Mouse (Mus musculus) limb, embryonic 10.5 days (tissue): ENCODE data around the gene Trpm1. TPM values are rescaled to one million over a fixed set of nuclear protein-coding genes. Genes with fewer than 3 reads are reported as not detected.
A peak's percentile ranks its signal among the peaks of the same experiment; 100 is the strongest.

ENCODE experiments used
- DNase-seq: peaks from one replicate; pipeline ENCODE4 v3.0.0-alpha.2; 2017; ENCODE audit warnings: low spot score
- H3K27ac ChIP-seq: fragments of 300-500 bp; sonication (generic); 2 replicates; pipeline ENCODE4 v1.5.1; 2016; ENCODE audit warnings: mild to moderate bottlenecking
- H3K27me3 ChIP-seq: fragments of 300-500 bp; sonication (generic); 2 replicates; pipeline ENCODE4 v1.6.1; 2016; ENCODE audit warnings: low read depth, mild to moderate bottlenecking; ENCODE audit not compliant: poor library complexity, severe bottlenecking
- H3K36me3 ChIP-seq: fragments of 300-500 bp; sonication (generic); 2 replicates; pipeline ENCODE4 v1.6.1; 2016; ENCODE audit warnings: mild to moderate bottlenecking, moderate library complexity
- H3K4me1 ChIP-seq: fragments of 300-500 bp; sonication (generic); 2 replicates; pipeline ENCODE4 v1.6.1; 2016
- H3K4me3 ChIP-seq: fragments of 300-500 bp; sonication (generic); 2 replicates; pipeline ENCODE4 v1.5.1; 2016; ENCODE audit warnings: mild to moderate bottlenecking, moderate library complexity
- H3K9me3 ChIP-seq: fragments of 300-500 bp; sonication (generic); replicated peaks from 2 replicates; pipeline ENCODE4 v1.6.1; 2016; ENCODE audit warnings: mild to moderate bottlenecking
- WGBS: fragments of 180-500 bp; shearing (Covaris S2); methylation state at CpG from one replicate; pipeline ENCODE4 v1.1.7; 2016; 5-methylcytosine and 5-hydroxymethylcytosine counted together
- polyA plus RNA-seq: library from polyadenylated mRNA; unstranded; fragments of >200 nt; fragmentation: Nextera tagmentation; extraction: Ambion mirVana; gene quantifications from 2 replicates; pipeline ENCODE4 v1.2.1, GENCODE M21; 2016

Gene Trpm1
- polyA plus RNA-seq, 1 experiment from 2014 or later = 3.6 TPM

DNA sequence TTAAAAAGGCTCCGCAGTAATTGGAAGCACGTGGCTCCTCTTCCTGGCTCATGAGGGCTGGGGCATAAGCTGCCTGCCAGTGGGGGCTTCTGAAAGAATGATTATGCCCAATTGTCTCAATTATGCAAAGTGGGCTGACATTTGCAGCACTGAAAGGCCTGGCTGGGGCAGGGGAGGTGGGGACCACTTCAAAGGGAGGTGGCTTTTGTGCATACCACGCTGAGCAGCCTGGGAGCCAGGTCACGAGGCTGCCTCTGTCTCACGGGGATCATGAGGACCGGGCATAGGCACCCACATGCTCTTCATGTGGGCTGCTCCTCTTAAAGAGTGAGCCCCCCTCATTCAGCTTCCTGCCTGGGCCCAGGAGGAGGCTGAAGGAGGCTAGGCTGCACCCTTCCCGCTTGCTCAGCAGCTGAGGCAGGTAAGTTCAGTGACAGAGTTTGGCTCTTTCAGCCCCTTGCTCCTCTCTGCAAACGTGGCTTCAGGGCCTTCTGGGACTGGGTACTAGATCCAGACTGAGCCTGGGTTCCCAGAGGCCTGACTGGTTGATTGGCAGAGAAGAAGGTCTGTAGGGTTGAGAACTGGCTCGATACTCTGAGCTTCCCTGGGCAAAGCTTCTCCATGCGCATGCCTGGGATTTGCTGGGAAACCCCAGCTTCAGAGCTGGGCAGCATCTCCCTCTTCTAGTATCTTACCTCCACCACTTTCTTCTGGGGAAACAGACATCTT lies 31.7 kb downstream of the Trpm1 start:
- peaks cover 14% of the 10 kb centered on the region for H3K27me3 ChIP-seq
- H3K9me3 ChIP-seq = no peaks in the 10 kb centered on the region
- H3K27ac ChIP-seq = peak overlapping the region; percentile 74
- peak; percentile 64 for DNase-seq
- H3K36me3 ChIP-seq = no peaks in the 10 kb centered on the region
- 32% methylated on average over 10 of the region's 10 CpGs for WGBS
- peaks cover 14% of the 10 kb centered on the region for H3K4me1 ChIP-seq
- H3K4me3 ChIP-seq = no peak overlapping the region

DNA sequence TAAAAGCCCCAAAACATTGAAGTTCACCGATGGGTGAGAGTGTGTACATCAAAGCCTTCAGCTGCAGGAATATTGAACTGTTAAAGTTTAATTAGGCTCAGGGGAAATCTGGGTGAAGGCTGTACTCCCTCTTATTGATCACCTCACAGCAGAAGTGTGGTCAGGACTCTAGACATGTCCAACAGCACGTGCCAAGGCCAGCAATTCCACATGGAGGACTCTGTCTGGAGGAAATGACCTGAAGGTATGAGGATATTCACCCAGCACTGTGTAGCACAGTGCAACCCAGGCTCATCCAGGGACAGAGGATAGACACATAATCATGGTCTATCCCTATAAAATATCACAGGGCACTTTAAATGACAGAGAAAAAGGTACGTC lies 32.3 kb downstream of the Trpm1 start:
- WGBS = 78% methylated on average over 3 of the region's 3 CpGs

DNA sequence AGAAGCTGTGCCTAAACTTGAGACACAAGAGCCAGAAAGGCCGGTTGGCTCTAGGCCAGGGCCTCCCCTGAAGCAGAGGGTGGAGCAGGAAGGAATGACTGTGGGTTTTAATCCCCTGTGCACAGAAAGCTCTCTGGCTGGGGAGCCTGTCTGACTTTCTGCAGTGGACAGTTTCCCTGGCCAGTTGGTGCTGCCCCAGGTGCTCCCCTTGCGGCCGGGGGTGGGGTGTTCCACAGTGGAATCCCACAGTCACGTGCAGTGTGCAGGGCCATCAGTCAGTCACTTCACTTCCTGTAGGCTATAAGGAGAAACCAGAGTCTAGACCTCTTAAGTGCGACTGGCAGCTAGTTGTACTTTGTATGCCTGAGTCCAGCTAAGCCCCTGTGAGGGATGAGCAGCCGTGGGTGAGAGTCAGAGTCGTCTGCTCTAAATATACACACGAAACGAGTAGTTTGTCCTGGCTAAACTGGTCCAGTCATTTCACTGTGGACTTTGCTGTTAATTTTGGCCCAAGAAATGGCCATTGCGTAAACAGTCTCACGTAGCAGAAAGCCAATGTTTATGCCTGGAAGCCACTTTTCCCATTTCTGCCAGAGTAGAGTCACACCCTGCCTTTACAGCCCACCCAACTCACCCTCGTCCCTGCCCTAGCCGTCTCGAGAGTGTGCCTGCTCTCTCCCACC lies 38.8 kb downstream of the Trpm1 start:
- H3K9me3 ChIP-seq = no peaks in the 10 kb centered on the region
- no peak for DNase-seq
- H3K4me3 ChIP-seq = no peak overlapping the region
- no peaks in the 10 kb centered on the region for H3K27me3 ChIP-seq
- peaks cover 20% of the 10 kb centered on the region for H3K4me1 ChIP-seq
- no peak overlapping the region for H3K27ac ChIP-seq
- no peaks in the 10 kb centered on the region for H3K36me3 ChIP-seq
- WGBS = 59% methylated on average over 14 of the region's 14 CpGs

More for the DNA sequence above, 32.3 kb downstream of the Trpm1 start:
- Histone ChIP-seq H3K36me3 (no peaks in the 10 kb centered on the region), H3K9me3 (no peaks in the 10 kb centered on the region), H3K27me3 (peaks cover 14% of the 10 kb centered on the region), H3K4me3 (no peak overlapping the region), H3K27ac (0 out of 2 replicates have a peak overlapping the region, but pooled peaks have one; percentile 74), H3K4me1 (peaks cover 14% of the 10 kb centered on the region)
- DNase-seq = no peak

DNA sequence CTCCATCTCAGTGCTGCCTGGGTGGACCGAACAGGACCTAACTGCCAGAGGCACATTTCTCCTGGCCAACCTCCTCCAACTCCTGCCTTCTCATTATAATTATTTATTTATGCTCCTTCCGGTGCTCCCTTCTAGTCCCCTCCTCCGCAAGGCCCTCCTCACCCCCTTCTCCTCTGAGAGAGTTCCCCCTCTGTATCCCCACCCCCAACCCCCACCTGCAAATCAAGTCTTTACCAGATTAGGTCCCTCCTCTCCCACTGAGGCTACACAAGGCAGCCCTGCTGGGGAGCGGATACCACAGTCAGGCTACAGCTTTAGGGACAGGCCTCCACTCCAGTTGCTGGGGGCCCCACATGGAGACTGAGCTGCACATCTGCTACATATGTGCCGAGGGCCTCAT lies 39.8 kb downstream of the Trpm1 start:
- Histone ChIP-seq H3K27me3 (no peaks in the 10 kb centered on the region), H3K27ac (no peak overlapping the region), H3K36me3 (no peaks in the 10 kb centered on the region), H3K4me3 (no peak overlapping the region), H3K9me3 (no peaks in the 10 kb centered on the region), H3K4me1 (peaks cover 20% of the 10 kb centered on the region)
- WGBS = 64% methylated on average over 5 of the region's 5 CpGs
- no peak for DNase-seq

DNA sequence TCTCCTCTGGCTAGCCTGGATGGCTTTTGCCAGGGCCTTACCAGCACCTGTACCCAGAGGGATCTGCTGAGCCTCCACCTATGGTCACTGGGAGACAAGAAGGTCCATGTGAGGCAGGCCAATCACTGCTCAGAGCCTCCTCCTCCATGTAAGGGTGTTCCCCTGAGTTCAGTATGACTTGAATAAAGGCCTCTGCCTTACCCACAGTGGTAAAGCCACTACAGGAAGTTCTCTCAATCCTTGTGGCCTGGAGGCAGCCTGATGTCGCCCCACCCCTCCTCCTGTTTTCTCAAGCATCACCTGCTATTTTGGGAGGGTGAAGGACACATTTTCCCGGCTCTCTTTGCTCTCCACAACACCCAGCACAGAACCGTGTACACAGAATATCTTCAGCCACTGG lies 42.5 kb downstream of the Trpm1 start:
- no peak overlapping the region for H3K27ac ChIP-seq
- no peaks in the 10 kb centered on the region for H3K27me3 ChIP-seq
- no peak for DNase-seq
- WGBS = 84% methylated on average over 3 of the region's 3 CpGs
- no peaks in the 10 kb centered on the region for H3K9me3 ChIP-seq
- no peak overlapping the region for H3K4me3 ChIP-seq
- H3K4me1 ChIP-seq = peaks cover 20% of the 10 kb centered on the region
- no peaks in the 10 kb centered on the region for H3K36me3 ChIP-seq

DNA sequence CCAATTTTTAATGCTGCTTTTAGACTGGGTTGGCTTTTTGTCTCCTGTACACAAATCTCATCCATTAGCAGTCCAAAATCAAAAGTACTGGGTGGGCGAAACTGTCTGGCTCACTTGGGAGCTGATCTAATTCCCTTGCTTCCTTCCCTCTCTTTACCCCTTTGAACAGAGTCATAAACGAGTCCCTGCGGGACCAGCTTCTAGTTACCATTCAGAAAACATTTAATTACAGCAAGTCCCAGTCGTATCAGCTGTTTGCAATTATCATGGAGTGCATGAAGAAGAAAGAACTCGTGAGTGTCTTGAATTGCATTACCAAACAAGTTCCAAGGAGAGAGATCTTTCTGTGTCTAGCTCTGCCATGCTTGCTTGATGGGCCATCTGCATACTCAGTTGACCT lies 55.1 kb downstream of the Trpm1 start:
- Histone ChIP-seq H3K9me3 (no peaks in the 10 kb centered on the region), H3K27me3 (no peaks in the 10 kb centered on the region), H3K27ac (no peak overlapping the region), H3K4me1 (peaks cover 17% of the 10 kb centered on the region), H3K36me3 (no peaks in the 10 kb centered on the region), H3K4me3 (no peak overlapping the region)
- 25% methylated on average over 5 of the region's 5 CpGs for WGBS
- DNase-seq = no peak

DNA sequence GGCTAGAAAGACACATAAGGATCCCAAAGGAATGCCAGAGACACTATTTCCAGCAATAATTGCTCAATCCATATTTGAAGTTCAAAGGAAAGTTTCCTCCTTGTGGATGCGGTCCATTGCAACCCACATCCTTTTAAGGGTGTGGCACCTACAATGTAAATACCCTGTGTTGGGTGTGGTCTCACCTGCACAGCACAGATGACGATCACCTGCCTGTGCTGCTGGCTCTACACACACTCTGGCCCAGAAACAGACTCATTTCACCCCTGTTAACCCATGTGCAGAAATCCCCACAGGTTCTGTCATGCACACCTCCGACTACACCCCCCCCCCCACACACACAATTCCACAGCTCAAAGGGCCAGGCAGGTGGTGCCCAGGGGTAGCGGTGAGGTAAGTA lies 59.2 kb downstream of the Trpm1 start:
- no peaks in the 10 kb centered on the region for H3K36me3 ChIP-seq
- H3K27ac ChIP-seq = no peak overlapping the region
- no peak for DNase-seq
- no peaks in the 10 kb centered on the region for H3K27me3 ChIP-seq
- WGBS = 89% methylated on average over 4 of the region's 4 CpGs
- H3K4me1 ChIP-seq = peaks cover 16% of the 10 kb centered on the region
- no peak overlapping the region for H3K4me3 ChIP-seq
- H3K9me3 ChIP-seq = no peaks in the 10 kb centered on the region

DNA sequence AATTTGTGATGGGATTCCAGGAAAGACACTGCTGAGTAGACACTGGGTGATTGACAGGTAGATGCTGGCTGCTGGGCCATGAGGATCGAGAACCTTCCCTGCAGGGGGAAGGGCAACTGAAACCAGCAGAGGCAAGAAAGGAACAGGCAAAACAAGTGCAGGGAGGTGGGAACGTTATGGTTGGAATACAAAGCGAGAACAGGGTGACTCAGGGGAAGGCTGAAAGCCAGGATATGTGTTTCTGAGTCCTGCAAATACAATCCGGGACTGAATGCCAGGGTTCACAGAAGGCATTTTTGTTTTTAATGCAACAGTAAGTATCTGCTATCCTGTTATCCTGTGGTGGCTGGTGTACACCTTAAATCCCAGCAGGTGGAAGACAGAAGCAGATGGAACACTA lies 60.4 kb downstream of the Trpm1 start:
- H3K27ac ChIP-seq = no peak overlapping the region
- no peaks in the 10 kb centered on the region for H3K36me3 ChIP-seq
- 80% methylated on average over 4 of the region's 4 CpGs for WGBS
- H3K9me3 ChIP-seq = no peaks in the 10 kb centered on the region
- no peak overlapping the region for H3K4me3 ChIP-seq
- peaks cover 4% of the 10 kb centered on the region; the same call in 1 of the 2 replicates for H3K4me1 ChIP-seq
- no peaks in the 10 kb centered on the region for H3K27me3 ChIP-seq
- DNase-seq = no peak

DNA sequence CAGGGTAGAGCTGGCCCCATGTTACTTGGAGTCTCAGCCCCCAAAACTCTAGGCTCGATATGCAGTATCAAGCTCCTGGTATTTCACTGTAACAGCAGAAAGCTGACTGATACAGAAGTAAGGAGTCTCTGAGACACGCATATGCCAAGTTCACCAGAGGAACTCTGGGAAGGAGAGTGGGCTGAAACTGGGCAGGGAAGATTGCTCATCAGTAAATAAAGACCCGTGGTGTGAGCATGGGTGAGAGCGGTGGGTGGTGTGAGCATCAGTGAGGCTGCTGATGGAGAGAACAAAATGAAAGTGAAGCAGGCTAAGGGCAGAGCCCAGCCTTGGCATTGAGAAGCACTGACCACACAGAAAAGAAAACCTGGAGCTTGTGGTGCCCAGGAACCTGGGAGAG lies 62.0 kb downstream of the Trpm1 start:
- no peaks in the 10 kb centered on the region for H3K9me3 ChIP-seq
- no peaks in the 10 kb centered on the region for H3K4me1 ChIP-seq
- H3K4me3 ChIP-seq = no peak overlapping the region
- H3K27ac ChIP-seq = no peak overlapping the region
- WGBS = 87% methylated on average over 4 of the region's 4 CpGs
- no peaks in the 10 kb centered on the region for H3K36me3 ChIP-seq
- DNase-seq = no peak
- no peaks in the 10 kb centered on the region for H3K27me3 ChIP-seq

DNA sequence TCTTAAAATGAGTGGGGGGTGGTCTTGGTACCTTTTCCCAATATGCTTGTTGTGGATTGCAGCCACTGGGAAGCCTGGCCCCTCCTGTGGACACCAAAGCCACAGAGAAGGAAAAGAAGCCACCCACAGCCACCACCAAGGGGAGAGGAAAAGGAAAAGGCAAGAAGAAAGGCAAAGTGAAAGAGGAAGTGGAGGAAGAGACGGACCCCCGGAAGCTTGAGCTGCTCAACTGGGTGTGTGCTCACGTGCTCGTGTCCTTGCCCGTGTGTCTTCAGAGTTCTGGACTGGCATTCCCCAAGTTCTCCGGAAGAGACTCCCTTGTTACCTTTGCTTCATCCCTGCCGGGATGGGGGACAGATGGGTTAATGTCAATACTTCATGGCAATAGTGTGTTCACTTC lies 63.8 kb downstream of the Trpm1 start:
- Histone ChIP-seq H3K4me1 (no peaks in the 10 kb centered on the region), H3K27me3 (no peaks in the 10 kb centered on the region), H3K27ac (no peak overlapping the region), H3K4me3 (no peak overlapping the region), H3K9me3 (no peaks in the 10 kb centered on the region), H3K36me3 (no peaks in the 10 kb centered on the region)
- WGBS = 94% methylated on average over 7 of the region's 7 CpGs
- no peak for DNase-seq

DNA sequence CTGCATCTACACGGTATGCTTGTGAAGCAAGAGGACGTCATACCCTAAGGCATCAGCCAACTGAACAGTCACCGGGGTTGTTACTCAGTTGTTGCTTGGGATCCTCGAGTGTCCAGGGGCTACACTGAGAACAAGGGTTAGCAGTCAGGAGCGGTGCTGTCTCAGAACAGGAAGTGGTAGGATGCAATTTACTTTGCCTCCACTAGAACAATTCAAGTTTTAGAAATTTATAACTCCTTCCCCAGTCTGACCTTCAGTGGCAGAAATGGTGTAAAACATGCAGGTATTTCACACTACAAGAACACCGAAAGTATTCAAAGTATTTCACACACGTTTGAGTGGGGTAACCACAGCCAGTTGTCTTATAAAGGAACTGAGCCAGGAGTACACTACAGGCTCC lies 66.1 kb downstream of the Trpm1 start:
- 90% methylated on average over 7 of the region's 7 CpGs for WGBS
- DNase-seq = no peak
- Histone ChIP-seq H3K4me3 (no peak overlapping the region), H3K9me3 (no peaks in the 10 kb centered on the region), H3K27ac (no peak overlapping the region), H3K4me1 (no peaks in the 10 kb centered on the region), H3K27me3 (no peaks in the 10 kb centered on the region), H3K36me3 (no peaks in the 10 kb centered on the region)

DNA sequence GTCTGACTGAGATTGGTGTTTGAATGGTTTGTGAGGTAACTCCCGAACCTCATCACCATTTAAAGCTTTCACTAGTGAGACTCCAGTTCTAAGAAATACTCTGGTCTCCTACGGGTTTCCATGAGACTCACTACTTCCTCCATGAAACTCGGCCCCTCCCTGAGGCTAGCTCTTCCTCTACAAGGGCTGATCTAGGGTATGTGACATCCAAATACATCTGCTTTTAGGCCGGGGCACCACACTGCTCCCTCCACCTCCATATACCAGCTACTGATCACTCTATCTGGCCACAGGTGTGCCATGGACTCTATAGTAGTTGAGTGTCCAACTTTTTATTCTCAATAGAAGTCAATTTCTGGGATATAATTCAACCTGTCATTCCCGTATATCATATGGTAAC lies 69.6 kb downstream of the Trpm1 start:
- no peak for DNase-seq
- no peaks in the 10 kb centered on the region for H3K4me1 ChIP-seq
- no peaks in the 10 kb centered on the region for H3K27me3 ChIP-seq
- H3K4me3 ChIP-seq = no peak overlapping the region
- H3K36me3 ChIP-seq = no peaks in the 10 kb centered on the region
- no peaks in the 10 kb centered on the region for H3K9me3 ChIP-seq
- 89% methylated on average over 5 of the region's 5 CpGs for WGBS
- H3K27ac ChIP-seq = no peak overlapping the region

DNA sequence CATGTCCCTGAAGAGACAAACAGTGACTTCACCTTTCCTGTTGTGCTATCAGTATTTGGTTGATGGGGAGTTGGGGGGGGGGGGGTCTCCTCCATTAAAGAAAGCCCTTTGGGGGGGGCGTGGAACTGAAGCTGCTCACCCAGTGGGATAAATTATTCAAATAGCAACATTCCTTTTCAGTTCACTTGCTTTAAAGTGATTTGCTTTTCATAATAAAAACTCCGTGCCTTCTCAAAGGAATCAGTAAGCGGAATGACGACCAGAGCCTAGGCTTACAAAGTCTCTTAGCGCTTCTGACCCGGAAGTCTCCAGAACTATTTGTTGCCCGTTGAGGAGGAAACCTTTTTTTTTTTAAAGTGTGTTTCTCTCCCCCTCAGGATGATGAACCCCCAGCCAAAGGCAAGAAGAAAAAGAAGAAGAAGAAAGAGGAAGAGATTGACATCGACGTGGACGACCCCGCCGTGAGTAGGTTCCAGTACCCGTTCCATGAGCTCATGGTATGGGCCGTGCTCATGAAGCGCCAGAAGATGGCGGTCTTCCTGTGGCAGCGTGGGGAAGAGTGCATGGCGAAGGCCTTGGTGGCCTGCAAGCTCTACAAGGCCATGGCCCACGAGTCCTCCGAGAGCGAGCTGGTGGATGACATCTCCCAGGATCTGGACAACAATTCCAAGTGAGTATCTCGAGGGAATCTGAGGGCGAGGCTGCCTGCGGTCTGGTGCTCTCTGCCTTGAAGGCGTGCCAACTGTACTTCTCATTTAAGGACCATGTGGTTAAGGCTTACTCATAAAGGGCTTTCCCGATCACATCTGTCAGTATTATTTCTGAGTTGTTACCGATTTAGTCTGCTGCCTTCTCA lies 72.9 kb downstream of the Trpm1 start:
- DNase-seq = no peak
- Histone ChIP-seq H3K27me3 (no peaks in the 10 kb centered on the region), H3K4me3 (no peak overlapping the region), H3K27ac (no peak overlapping the region), H3K9me3 (no peaks in the 10 kb centered on the region), H3K36me3 (no peaks in the 10 kb centered on the region), H3K4me1 (no peaks in the 10 kb centered on the region)
- WGBS = 93% methylated on average over 27 of the region's 27 CpGs
